Mouse (Mus musculus): ENCODE results near the gene Rassf4.

The Rassf4 gene

DNA sequence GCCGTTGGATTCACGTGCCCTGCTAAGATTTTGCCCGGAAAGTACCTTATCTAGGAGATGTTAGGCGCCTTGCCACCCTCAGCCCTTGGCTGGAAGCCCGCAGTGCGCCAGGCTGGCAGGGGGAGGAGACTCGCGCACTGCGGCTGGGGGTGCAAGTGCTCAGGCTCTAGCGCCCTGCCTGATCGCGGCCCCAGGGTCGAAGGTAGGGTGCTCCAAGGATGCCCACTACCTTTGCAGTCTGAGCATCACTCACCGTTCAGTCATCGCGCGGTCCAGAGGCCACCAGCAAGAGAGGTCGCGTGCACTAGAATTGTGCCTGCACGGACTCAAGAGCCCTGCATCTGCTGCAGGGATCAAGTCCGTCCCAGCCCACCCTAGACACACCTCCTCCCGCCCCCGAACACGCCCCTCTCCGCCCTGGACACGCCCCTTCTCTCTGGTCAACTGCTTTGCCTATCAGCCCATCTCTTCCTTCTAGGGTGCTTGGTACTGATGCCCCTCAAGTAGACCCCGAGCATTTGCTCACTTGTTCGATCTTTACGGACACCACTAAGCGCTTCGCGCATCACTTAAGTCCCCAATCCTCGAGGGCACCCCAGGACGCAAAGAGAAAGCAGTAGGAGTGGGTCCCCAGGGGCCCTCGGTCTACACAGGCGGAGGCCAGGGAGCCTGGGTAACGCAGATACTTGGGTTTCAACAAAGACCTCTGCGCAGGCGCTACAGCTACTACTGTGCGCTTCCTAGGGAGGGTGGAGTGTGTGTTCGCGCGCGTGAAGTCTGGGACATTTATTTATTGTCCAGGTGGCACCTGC, at the start of gene Rassf4:
Gene Rassf4, minus strand, starts transcription at position 482 of the 812 bp plus-strand sequence.
- DNase-seq (ENCODE audit: extremely low spot score): peak; percentile 99

DNA sequence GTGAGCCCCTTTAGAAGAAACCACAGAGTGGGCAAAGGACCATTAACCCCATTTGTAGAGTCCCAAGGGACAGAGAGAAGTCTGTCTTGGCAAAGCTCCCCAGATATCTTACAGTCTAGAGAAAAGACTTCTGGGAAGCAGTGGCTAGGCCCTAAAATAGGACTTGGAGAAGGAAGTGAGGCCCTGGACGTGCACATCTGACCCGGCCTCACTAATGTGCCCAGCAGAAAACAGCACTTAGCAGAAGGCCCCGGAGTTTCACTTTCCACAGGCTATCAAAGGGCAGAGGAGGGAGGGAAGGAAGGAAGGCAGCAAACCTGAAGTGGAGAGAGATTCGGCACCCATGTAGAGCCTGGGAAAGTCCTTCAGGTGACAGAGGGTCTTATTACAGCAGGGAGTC, 45.2 kb upstream of the Rassf4 start:
- no peak for DNase-seq (ENCODE audit: extremely low spot score)

DNA sequence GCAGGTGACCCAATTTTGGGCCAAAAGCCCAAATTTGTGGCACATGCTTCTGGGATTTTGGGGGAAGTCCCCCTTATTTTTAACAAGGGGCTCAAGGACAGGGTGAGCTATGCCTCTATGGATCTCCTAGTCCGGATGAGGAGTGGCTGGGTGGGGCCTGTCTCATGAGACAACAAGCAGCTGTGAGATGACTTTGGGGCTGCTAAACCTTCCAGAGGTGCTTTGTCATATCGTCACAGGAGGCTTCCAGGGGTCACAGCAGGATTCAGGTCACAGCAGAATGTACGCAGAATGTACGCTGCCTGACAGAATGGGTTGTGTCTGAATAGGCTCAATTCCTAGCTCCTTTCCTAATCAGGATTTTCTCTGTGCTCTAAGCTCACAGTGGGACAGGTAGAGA, 44.6 kb upstream of the Rassf4 start:
- no peak for DNase-seq (ENCODE audit: extremely low spot score)

DNA sequence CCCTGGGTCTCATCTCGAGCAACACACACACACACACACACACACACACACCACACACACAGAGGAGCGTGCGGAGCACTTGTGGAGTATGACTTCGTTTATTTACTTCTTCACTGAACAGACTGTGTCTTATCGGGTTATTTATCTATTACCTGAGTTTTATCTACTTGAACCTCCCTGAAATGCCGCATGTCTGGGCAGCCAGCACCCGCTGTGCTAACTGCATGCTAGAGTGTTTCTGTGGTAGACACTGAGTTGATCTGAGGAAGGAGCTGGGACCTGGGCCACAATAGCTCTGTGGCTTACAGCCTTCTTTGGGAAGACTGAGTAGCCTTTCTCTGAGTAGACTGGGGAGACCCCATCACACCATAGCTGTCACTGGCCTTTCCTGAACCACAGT, 44.1 kb upstream of the Rassf4 start:
- no peak for DNase-seq (ENCODE audit: extremely low spot score)

DNA sequence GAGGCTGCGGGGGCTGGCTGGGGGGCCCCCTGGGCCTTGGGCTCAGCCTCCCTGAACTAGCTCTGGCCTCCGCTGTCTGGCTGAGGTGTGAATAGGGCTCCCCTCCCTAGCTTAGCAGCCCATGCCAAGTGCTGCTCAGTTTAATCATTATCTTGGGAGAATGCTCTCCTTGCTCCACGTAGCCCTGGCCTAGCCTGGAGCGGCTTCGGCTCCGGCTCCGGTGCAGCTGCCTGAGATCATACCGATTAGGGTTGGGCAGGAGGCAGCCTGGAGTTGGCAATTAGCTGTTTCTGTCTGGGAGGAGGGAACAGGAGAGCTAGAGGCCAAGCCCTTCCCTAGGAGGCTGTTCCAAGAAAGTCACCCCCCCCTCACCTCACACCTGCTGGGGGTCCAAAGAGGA, 42.9 kb upstream of the Rassf4 start, which contains the start of gene Tmem72:
Gene Tmem72, minus strand, starts transcription at position 248 of the 400 bp plus-strand sequence.
- no peak for DNase-seq (ENCODE audit: extremely low spot score)

DNA sequence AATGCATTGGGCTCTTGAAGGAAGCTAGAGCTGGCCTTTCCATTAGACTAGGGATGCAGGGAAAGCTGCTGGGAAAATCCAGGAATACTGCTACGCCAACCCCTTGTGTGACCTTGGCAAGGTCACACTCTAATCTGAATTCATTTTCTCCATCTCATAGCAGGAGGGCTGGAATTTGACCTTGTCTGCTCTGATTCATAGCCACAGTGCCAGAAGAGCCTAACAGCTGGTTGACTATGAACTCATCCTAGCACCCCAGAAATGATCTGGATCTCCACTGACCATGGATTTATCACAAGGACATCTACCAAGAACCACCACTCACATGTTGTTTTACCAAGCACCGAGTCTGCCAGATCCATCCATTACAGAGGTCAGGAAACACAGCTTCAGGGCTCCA, 41.4 kb upstream of the Rassf4 start:
- no peak for DNase-seq (ENCODE audit: extremely low spot score)

DNA sequence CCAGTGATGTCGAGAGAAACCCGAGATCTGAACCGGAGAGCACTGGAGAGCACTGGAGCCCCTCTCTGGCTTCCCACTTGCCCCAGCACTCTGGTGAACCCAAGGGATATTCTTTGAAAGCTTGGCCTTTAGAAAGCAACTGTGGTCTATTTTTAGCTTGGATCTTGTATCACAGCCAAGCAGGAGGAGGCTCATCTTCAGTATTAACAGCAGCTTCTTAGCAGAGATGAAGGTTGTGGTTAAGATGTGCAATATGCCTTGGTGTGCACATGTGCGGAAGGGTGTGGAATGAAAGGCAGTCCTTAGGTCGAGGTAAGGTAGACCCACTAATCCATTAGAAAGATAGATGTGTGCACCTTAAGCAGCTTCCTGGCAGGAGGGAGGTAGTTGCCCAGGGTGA, 40.8 kb upstream of the Rassf4 start:
- DNase-seq (ENCODE audit: extremely low spot score): no peak

DNA sequence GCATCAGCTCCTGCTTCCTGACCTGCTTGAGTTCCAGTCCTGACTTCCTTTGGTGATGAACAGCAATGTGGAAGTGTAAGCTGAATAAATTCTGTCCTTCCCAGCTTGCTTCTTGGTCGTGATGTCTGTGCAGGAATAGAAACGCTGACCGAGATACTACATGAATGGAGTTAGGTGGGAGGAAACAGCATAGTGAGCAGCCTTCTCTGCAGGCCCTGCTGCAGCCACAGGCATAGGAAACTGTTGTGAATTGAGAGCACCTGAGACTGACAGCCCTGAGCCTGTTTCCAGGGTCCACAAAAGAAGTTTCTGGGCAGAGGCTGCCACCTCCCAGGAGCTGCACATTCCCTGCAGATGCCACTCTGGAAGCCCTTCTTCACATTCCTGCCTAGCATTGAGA, 40.2 kb upstream of the Rassf4 start:
- no peak for DNase-seq (ENCODE audit: extremely low spot score)

DNA sequence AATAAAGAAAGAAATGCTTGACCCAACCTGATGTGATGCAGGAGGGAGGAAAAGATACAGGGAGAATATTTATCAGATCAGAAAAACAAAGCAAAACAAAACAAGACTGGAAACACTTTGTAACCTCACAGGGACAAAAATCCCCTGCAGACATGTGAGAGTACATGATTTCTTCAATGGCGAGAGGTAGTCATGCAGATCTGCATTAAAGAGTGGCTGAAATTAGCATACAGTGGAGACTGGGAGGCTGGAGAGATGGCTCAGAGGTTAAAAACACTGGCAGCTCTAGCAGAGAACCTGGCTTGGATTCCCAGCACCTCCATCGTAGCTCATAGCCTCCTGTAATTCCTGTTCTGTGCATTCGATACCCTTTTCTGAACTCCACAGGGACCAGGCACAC, 38.8 kb upstream of the Rassf4 start:
- no peak for DNase-seq (ENCODE audit: extremely low spot score)

DNA sequence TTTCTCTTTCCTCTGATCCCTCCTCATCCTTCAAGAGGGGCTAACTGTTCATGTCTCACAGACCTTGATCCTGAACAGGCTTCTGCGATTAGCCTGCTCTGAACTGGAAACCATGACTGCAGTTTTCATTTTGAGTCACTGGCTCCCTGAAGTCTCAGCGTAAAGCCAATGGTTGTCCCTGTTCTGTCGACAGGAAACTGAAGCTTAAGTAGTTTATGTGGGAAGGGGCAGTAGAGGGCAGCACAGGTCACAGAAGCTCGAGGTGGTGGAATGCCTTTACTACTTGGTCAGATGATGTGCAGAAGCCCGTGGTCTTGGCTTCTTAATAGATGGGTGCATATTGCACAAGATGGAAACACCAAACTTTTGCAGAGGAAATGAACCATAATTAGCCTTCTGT, 38.3 kb upstream of the Rassf4 start:
- peak; percentile 27 for DNase-seq (ENCODE audit: extremely low spot score)

DNA sequence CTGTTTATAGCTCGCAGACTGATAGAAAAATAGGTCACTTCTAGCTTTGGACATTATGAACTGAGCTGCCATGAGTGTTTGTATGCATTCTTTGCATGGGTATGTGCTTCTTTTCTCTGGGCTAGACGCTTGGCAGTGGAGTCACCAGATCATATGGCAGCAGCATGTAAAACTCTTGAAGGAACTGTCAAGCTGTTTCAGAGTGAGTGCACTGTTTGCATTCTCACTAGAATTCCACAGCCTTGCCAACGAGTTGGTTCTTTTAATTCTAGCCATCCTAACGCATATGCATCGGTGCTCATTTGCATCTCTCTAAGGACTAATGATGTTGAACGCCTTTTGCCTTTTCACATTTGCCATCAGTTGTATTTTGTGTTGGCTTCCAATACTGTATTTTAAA, 30.6 kb upstream of the Rassf4 start:
- no peak for DNase-seq (ENCODE audit: extremely low spot score)

DNA sequence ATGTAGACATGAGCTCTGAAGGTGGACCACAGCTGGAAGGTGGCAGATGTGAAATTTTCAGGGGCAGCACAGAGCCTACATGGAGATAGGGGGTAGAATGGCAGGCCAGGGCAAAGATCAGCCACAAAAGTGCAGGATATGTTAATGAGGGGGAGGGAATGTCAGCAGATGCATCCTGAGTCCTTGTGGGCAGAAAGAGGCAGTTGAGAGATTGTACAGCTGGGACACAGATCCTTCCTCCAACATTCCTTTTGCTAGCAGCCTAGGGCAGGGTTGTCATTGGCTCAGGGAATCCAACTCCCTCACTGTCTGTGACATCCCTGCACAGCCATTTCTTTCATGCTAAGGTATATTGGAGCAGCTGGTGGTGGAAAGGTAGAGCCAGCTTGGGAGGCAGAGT, 27.1 kb upstream of the Rassf4 start:
- DNase-seq (ENCODE audit: extremely low spot score): no peak

DNA sequence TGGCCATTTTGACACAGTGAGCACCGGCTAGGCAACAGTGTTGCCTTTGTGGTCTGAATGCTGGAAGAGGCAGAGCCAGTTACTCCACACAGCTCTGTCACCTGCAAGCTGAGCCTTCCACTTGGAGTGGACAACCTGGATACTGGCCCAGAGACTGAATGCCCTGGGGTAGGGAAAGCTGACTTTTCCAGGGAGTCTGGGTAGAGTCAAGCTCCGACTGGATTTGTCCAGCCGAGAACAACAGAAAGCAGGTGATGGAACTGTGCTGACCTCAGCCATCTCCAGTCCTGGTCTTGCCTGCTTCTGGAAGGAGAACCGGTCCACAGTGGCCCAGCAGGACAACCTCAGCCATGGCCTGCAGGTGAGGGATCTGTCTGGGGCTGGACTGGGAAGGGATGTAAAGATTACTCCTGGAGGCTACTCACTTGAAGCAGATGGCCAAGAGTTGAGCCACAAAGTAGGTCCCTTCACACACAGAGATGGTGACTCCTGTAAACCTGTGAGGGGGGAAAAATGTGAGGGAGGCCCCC, 24.2 kb upstream of the Rassf4 start:
- DNase-seq (ENCODE audit: extremely low spot score): no peak

DNA sequence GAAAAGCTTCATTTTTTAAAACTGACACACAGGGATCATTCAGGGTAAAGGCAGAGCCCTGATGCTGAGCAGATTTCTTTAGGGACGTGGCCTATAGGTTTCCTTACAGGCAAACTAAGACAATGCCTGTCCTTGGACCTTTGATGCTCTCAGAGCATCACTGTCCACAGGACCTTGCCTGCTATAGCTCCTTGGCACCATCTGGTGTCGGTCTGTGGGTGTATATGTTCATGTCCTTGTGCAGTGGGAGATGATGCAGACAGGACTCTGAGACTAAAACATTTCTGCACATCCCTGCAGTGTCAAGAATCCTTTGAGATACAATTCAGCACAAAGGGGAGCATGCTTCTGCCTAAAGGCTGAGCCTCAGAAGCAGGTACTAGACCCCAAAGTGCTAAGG, 23.7 kb upstream of the Rassf4 start:
- no peak for DNase-seq (ENCODE audit: extremely low spot score)

DNA sequence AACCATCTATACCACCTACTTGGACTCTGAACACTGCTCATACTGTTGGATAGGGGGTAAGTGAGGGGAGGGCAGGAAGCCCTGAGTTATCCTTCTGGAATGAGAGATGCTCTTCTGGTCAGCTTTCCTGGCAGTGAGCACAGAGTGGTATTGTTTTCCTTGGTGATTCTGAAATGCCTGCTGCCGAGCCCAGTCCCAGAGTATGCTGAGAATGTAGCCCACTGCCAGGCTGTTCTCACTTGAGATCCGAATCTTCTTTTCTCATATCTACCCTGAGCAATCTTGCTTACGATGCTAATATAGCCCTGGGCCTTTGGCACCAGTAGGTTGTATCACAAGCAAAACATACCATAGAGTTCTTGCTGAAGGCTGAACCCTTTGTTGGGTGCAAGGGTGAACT, 20.6 kb upstream of the Rassf4 start:
- no peak for DNase-seq (ENCODE audit: extremely low spot score)

DNA sequence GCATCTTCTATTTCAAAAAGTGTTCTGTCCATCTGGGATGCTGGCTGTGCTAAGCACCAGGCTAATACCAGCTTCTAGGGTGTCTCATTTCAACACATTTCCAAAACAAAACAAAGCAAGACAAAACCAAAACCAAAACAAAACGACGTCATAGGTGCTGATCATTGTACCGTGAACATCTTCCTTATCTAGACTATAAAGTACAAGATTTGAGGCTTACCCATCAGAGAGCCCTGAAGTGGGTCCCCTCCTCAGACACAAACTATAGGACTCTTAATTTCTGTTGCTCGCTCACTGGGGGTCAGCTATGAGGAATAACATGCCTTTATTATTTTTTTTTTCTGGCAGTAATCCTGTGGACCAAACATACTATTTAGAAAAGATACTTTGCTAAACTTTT, 19.9 kb upstream of the Rassf4 start:
- no peak for DNase-seq (ENCODE audit: extremely low spot score)

DNA sequence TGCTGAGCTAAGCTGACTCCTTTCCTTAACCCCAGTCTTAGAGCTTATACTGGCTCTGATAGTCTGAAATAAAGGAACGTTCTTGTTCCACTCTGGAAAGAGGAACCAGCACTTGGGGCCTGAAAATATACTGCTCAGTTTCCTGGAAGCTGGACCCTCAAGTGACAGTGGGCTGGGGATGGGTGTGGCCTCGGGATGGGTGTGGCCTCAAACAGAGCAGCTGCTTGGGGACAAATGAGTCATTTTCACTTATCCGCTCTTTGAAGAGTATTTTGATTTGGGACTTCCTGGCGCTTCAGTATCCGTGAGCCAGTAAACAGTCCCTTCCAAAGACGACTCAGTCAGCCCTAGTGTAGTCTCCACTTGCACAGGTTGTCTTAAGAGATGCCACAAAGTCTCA, 8.6 kb upstream of the Rassf4 start:
- no peak for DNase-seq (ENCODE audit: extremely low spot score)

DNA sequence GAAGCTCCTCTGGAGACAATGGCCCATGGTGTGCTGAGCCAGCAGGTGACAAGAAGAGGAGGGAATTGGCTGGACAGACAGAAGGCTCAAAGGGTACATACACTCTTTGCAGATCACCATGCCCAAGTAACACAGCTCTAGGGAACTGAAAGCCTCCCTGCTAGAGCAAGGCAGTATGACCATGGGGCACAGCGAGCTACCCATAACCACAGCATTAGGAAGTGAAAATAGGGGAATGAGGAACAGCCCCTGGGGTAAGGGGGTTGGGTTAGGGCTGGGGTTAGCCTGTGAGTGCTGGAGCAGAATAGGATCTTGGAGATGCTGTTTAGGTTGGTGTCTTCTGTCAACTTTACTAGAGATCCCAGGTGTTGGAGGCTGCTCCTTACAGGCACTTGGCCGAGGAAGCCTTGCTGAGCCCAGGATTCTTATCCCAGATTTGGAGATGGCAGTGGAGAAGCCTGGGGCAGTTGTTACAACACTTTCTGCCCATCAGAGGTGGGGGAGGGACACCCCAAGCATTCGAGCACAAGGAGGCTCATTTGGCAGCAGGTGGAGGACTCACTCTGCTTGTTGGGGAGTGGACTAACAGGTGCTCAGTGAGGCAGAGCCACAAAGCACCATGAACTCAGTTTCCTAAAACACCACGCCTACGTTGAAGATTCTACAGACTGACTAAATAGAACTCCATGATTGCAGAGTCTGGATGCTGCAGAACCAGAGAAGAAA, 6.0 kb upstream of the Rassf4 start:
- DNase-seq (ENCODE audit: extremely low spot score): no peak

DNA sequence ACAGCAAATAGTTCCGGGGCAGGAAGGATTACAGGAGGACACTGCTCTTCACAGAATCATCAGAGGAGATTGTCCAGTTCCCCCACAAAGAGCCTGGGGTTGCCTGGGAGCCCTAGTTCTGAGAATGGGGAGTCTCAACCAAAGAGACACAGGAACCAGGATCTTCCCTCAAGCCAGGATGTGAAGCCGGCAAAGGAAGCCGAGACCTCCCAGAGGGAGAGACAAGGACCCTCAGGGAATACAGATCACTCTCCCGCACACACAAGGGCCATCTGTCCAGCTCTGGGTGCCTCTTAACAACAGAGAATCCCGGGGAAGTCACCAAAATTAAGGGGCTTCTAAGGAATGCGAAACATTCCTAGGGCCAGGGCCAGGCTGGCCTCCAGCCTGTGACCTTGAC, 3.6 kb upstream of the Rassf4 start:
- no peak for DNase-seq (ENCODE audit: extremely low spot score)

DNA sequence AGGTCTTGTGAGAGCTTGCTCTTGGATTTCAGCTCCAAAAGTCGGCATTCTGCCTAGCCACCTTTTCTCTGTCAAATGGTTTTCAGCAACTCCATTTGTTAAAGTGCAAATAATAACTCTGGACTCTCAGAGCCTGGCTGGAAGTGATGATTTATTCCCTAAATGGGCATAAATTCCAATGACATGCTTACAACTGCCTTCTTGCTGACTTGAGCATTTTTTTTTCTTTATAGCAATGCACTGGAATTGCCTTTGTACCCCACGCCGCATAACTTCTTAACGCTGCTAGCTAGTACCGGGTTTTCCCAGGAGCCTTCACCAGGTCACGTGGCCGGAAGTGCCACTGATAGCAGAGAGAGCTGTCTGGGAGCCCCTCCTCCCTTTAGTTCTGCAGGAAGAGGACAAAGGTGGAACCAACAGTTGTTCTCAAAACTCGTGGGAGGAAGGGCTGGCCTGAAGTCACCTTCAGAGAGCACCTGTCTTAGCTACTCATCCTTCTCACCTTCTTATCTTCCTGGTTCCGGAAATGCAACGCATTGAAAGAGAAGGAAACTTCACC, 2.7 kb upstream of the Rassf4 start:
- no peak for DNase-seq (ENCODE audit: extremely low spot score)

DNA sequence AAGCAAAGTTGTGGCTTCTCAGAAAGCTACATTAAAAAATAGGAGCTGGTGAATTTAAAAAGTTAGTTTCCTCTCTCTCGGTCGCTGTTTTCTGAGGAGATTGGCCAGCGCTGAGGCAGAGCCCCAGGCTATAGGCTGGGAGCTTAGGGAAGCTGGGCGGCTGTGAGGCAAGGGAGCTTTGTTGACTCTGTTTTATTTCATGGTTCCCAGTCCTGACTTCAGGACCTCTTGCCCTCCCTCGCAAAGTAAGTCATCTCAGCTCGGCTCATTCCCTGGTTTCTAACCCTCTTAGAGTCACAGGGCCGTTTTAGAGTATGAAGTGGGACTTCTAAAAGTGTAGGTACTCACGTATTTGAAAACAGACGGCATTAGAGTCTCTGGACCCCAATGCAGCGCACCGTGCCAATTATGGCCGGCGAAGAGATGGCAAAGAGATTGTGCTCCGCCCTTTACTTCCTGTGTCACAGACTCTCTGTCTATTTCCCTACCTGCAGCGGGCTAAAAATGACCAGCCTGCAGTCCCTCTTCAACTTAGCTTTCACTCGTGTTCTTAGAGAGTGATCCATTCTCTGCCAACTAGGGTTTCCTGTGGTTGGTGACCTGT, 633 bp upstream of the Rassf4 start:
- DNase-seq (ENCODE audit: extremely low spot score): no peak

DNA sequence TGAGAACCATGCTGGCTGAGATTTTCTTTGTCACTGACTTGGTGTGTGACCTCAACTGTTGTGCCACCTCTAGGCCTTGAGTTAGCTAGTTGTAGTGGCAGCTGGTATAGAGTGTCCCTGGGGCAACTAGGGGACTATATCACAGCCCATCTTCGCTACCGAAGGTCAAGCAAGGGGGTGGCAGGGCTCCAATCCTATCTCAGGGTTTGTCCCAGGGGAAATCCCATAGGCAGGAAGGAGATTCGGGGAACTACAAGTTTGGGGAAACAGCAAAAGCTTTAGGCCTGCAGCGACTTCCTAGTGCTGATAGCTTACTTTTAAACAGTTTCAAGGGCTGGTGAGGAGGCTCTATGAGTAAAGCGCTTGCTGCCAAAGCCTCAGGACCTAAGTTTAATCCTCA, 1.4 kb downstream of the Rassf4 start:
- DNase-seq (ENCODE audit: extremely low spot score): no peak
